Mouse (Mus musculus): ENCODE measurements around the gene Cfap45. TPM values are rescaled to one million over a fixed set of nuclear protein-coding genes. Genes with fewer than 3 reads are reported as not detected.

Gene Cfap45
- polyA plus RNA-seq, 1 experiment from 2014 or later: 2.4 TPM

- DNase-seq (ENCODE audit: low spot score): peak; percentile 45
- peak overlapping the region; percentile 36 for H3K4me2 ChIP-seq (ENCODE audit: low read length)
- H3K27me3 ChIP-seq (replicated peaks; ENCODE audit: control insufficient read depth, insufficient read depth, low read length): no peaks in the 10 kb centered on the region
- no peak overlapping the region for H3K27ac ChIP-seq (ENCODE audit: low read depth, low read length)
- H3K9me3 ChIP-seq (replicated peaks; ENCODE audit: control insufficient read depth, low read length): no peaks in the 10 kb centered on the region
- no peak overlapping the region for H3K9ac ChIP-seq (ENCODE audit: low read length)
- WGBS: 2% methylated on average over 13 of the region's 13 CpGs
- H3K36me3 ChIP-seq (ENCODE audit: control insufficient read depth, insufficient read depth, low read length): no peaks in the 10 kb centered on the region
- H3K4me1 ChIP-seq (ENCODE audit: control insufficient read depth, insufficient read depth, low read length): peaks cover 6% of the 10 kb centered on the region; the same call in 1 of the 2 replicates
- peak overlapping the region; percentile 13; the same call in 1 of the 2 replicates for H3K4me3 ChIP-seq (ENCODE audit: low read depth, low read length)
- ATAC-seq: peak; percentile 55; the same call in 1 of the 2 replicates
Observed at GRCm38 (mm10) chr1:172532551-172532950, 11.9 kb downstream of the Cfap45 start.

- WGBS: 75% methylated on average over 16 of the region's 16 CpGs
- Histone ChIP-seq H3K9me3 (replicated peaks; ENCODE audit: control insufficient read depth, low read length) (no peaks in the 10 kb centered on the region), H3K4me3 (ENCODE audit: low read depth, low read length) (no peak overlapping the region), H3K9ac (ENCODE audit: low read length) (no peak overlapping the region), H3K36me3 (ENCODE audit: control insufficient read depth, insufficient read depth, low read length) (no peaks in the 10 kb centered on the region), H3K27me3 (replicated peaks; ENCODE audit: control insufficient read depth, insufficient read depth, low read length) (no peaks in the 10 kb centered on the region), H3K27ac (ENCODE audit: low read depth, low read length) (no peak overlapping the region), H3K4me1 (ENCODE audit: control insufficient read depth, insufficient read depth, low read length) (peaks cover 11% of the 10 kb centered on the region), H3K4me2 (ENCODE audit: low read length) (no peak overlapping the region)
- DNase-seq (ENCODE audit: low spot score): no peak
- no peak for ATAC-seq
Observed at GRCm38 (mm10) chr1:172535116-172535515, 14.5 kb downstream of the Cfap45 start.

- DNase-seq (ENCODE audit: low spot score) (peak; percentile 47), ATAC-seq (peak; percentile 49)
- Histone ChIP-seq H3K9me3 (replicated peaks; ENCODE audit: control insufficient read depth, low read length) (no peaks in the 10 kb centered on the region), H3K27ac (ENCODE audit: low read depth, low read length) (peak overlapping the region; percentile 53; the same call in 1 of the 2 replicates), H3K4me2 (ENCODE audit: low read length) (no peak overlapping the region), H3K4me3 (ENCODE audit: low read depth, low read length) (no peak overlapping the region), H3K36me3 (ENCODE audit: control insufficient read depth, insufficient read depth, low read length) (no peaks in the 10 kb centered on the region), H3K4me1 (ENCODE audit: control insufficient read depth, insufficient read depth, low read length) (peaks cover 8% of the 10 kb centered on the region), H3K9ac (ENCODE audit: low read length) (no peak overlapping the region), H3K27me3 (replicated peaks; ENCODE audit: control insufficient read depth, insufficient read depth, low read length) (no peaks in the 10 kb centered on the region)
- 39% methylated on average over 6 of the region's 6 CpGs for WGBS
Observed at GRCm38 (mm10) chr1:172539827-172540226, 19.2 kb downstream of the Cfap45 start.

GRCm38 (mm10) chr1:172540283-172540820 lies 19.8 kb downstream of the Cfap45 start:
- no peak overlapping the region for H3K4me2 ChIP-seq (ENCODE audit: low read length)
- H3K36me3 ChIP-seq (ENCODE audit: control insufficient read depth, insufficient read depth, low read length): no peaks in the 10 kb centered on the region
- peaks cover 8% of the 10 kb centered on the region for H3K4me1 ChIP-seq (ENCODE audit: control insufficient read depth, insufficient read depth, low read length)
- no peak overlapping the region for H3K9ac ChIP-seq (ENCODE audit: low read length)
- 38% methylated on average over 11 of the region's 11 CpGs for WGBS
- no peaks in the 10 kb centered on the region for H3K27me3 ChIP-seq (replicated peaks; ENCODE audit: control insufficient read depth, insufficient read depth, low read length)
- DNase-seq (ENCODE audit: low spot score) (no peak), ATAC-seq (peak; percentile 30; the same call in 1 of the 2 replicates)
- no peaks in the 10 kb centered on the region for H3K9me3 ChIP-seq (replicated peaks; ENCODE audit: control insufficient read depth, low read length)
- no peak overlapping the region for H3K4me3 ChIP-seq (ENCODE audit: low read depth, low read length)
- peak overlapping the region; percentile 53; the same call in 1 of the 2 replicates for H3K27ac ChIP-seq (ENCODE audit: low read depth, low read length)

GRCm38 (mm10) chr1:172546062-172546461 lies 25.5 kb downstream of the Cfap45 start:
- no peak for DNase-seq (ENCODE audit: low spot score)
- peaks cover 14% of the 10 kb centered on the region for H3K4me1 ChIP-seq (ENCODE audit: control insufficient read depth, insufficient read depth, low read length)
- 87% methylated on average over 4 of the region's 4 CpGs for WGBS
- no peaks in the 10 kb centered on the region for H3K36me3 ChIP-seq (ENCODE audit: control insufficient read depth, insufficient read depth, low read length)
- no peaks in the 10 kb centered on the region for H3K27me3 ChIP-seq (replicated peaks; ENCODE audit: control insufficient read depth, insufficient read depth, low read length)
- no peaks in the 10 kb centered on the region for H3K9me3 ChIP-seq (replicated peaks; ENCODE audit: control insufficient read depth, low read length)
- no peak overlapping the region for H3K27ac ChIP-seq (ENCODE audit: low read depth, low read length)
- no peak overlapping the region for H3K4me3 ChIP-seq (ENCODE audit: low read depth, low read length)
- H3K9ac ChIP-seq (ENCODE audit: low read length): no peak overlapping the region
- no peak overlapping the region for H3K4me2 ChIP-seq (ENCODE audit: low read length)
- ATAC-seq: no peak

- H3K4me2 ChIP-seq (ENCODE audit: low read length): no peak overlapping the region
- ATAC-seq (no peak), DNase-seq (ENCODE audit: low spot score) (no peak)
- no peak overlapping the region for H3K9ac ChIP-seq (ENCODE audit: low read length)
- H3K27me3 ChIP-seq (replicated peaks; ENCODE audit: control insufficient read depth, insufficient read depth, low read length): no peaks in the 10 kb centered on the region
- no peaks in the 10 kb centered on the region for H3K36me3 ChIP-seq (ENCODE audit: control insufficient read depth, insufficient read depth, low read length)
- no peak overlapping the region for H3K27ac ChIP-seq (ENCODE audit: low read depth, low read length)
- 57% methylated on average over 7 of the region's 7 CpGs for WGBS
- H3K4me3 ChIP-seq (ENCODE audit: low read depth, low read length): no peak overlapping the region
- no peaks in the 10 kb centered on the region for H3K9me3 ChIP-seq (replicated peaks; ENCODE audit: control insufficient read depth, low read length)
- H3K4me1 ChIP-seq (ENCODE audit: control insufficient read depth, insufficient read depth, low read length): peaks cover 15% of the 10 kb centered on the region
Observed at GRCm38 (mm10) chr1:172548501-172548900, 27.9 kb downstream of the Cfap45 start.

GRCm38 (mm10) chr1:172549314-172549713 lies 28.7 kb downstream of the Cfap45 start:
- Histone ChIP-seq H3K4me3 (ENCODE audit: low read depth, low read length) (peak overlapping the region; percentile 30; the same call in 1 of the 2 replicates), H3K9me3 (replicated peaks; ENCODE audit: control insufficient read depth, low read length) (no peaks in the 10 kb centered on the region), H3K9ac (ENCODE audit: low read length) (no peak overlapping the region), H3K27me3 (replicated peaks; ENCODE audit: control insufficient read depth, insufficient read depth, low read length) (no peaks in the 10 kb centered on the region), H3K36me3 (ENCODE audit: control insufficient read depth, insufficient read depth, low read length) (no peaks in the 10 kb centered on the region), H3K4me1 (ENCODE audit: control insufficient read depth, insufficient read depth, low read length) (peaks cover 15% of the 10 kb centered on the region), H3K27ac (ENCODE audit: low read depth, low read length) (no peak overlapping the region), H3K4me2 (ENCODE audit: low read length) (peak overlapping the region; percentile 51)
- DNase-seq (ENCODE audit: low spot score): no peak
- 8% methylated on average over 2 of the region's 2 CpGs for WGBS
- no peak for ATAC-seq

- no peaks in the 10 kb centered on the region for H3K27me3 ChIP-seq (replicated peaks; ENCODE audit: control insufficient read depth, insufficient read depth, low read length)
- H3K4me1 ChIP-seq (ENCODE audit: control insufficient read depth, insufficient read depth, low read length): peaks cover 15% of the 10 kb centered on the region
- under 1% methylated on average over 8 of the region's 8 CpGs for WGBS
- DNase-seq (ENCODE audit: low spot score): no peak
- H3K27ac ChIP-seq (ENCODE audit: low read depth, low read length): no peak overlapping the region
- H3K4me2 ChIP-seq (ENCODE audit: low read length): peak overlapping the region; percentile 51
- peak overlapping the region; percentile 61 for H3K9ac ChIP-seq (ENCODE audit: low read length)
- H3K4me3 ChIP-seq (ENCODE audit: low read depth, low read length): peak overlapping the region; percentile 30
- no peak for ATAC-seq
- H3K9me3 ChIP-seq (replicated peaks; ENCODE audit: control insufficient read depth, low read length): no peaks in the 10 kb centered on the region
- H3K36me3 ChIP-seq (ENCODE audit: control insufficient read depth, insufficient read depth, low read length): no peaks in the 10 kb centered on the region
Observed at GRCm38 (mm10) chr1:172549717-172550116, 29.1 kb downstream of the Cfap45 start.

- no peaks in the 10 kb centered on the region for H3K36me3 ChIP-seq (ENCODE audit: control insufficient read depth, insufficient read depth, low read length)
- WGBS: 2% methylated on average over 8 of the region's 8 CpGs
- H3K4me2 ChIP-seq (ENCODE audit: low read length): peak overlapping the region; percentile 51
- ATAC-seq: peak; percentile 93
- peaks cover 15% of the 10 kb centered on the region for H3K4me1 ChIP-seq (ENCODE audit: control insufficient read depth, insufficient read depth, low read length)
- peak; percentile 83 for DNase-seq (ENCODE audit: low spot score)
- no peaks in the 10 kb centered on the region for H3K9me3 ChIP-seq (replicated peaks; ENCODE audit: control insufficient read depth, low read length)
- H3K27me3 ChIP-seq (replicated peaks; ENCODE audit: control insufficient read depth, insufficient read depth, low read length): no peaks in the 10 kb centered on the region
- H3K9ac ChIP-seq (ENCODE audit: low read length): peak overlapping the region; percentile 61
- peak overlapping the region; percentile 30 for H3K4me3 ChIP-seq (ENCODE audit: low read depth, low read length)
- H3K27ac ChIP-seq (ENCODE audit: low read depth, low read length): no peak overlapping the region
Observed at GRCm38 (mm10) chr1:172550551-172550951, 29.9 kb downstream of the Cfap45 start.
